Mouse (Mus musculus) myocyte (in vitro differentiated cells): ENCODE data around the gene Nprl3. TPM values are rescaled to one million over a fixed set of nuclear protein-coding genes. Genes with fewer than 3 reads are reported as not detected.

ENCODE experiments used
- H3K27me3 ChIP-seq: one replicate; pipeline ENCODE4 v1.6.1; 2011; ENCODE audit not compliant: control insufficient read depth, insufficient read depth, insufficient read length
- H3K36me3 ChIP-seq: one replicate; pipeline ENCODE4 v1.6.1; 2011; ENCODE audit not compliant: control insufficient read depth, insufficient read depth
- H3K4me2 ChIP-seq: one replicate; pipeline ENCODE4 v1.6.1; 2011; ENCODE audit warnings: low read depth, control low read depth
- H3K4me3 ChIP-seq: one replicate; pipeline ENCODE4 v1.5.1; 2011; ENCODE audit warnings: mild to moderate bottlenecking, control low read depth, moderate library complexity
- H3K79me2 ChIP-seq: one replicate; pipeline ENCODE4 v1.6.1; 2011; ENCODE audit not compliant: control insufficient read depth, insufficient read depth
- H3ac ChIP-seq: one replicate; pipeline ENCODE4 v1.6.1; 2011; ENCODE audit not compliant: control insufficient read depth, insufficient read length
- CEBPB ChIP-seq: IDR thresholded peaks from 2 replicates; pipeline ENCODE4 v1.6.1; 2011; ENCODE audit warnings: mild to moderate bottlenecking, moderate library complexity; ENCODE audit not compliant: poor library complexity, insufficient read depth, severe bottlenecking
- E2F4 ChIP-seq: IDR thresholded peaks from one replicate; pipeline ENCODE4 v1.6.1; 2011; ENCODE audit warnings: mild to moderate bottlenecking, control low read depth, moderate library complexity; ENCODE audit not compliant: insufficient read depth
- MAX ChIP-seq: IDR thresholded peaks from one replicate; pipeline ENCODE4 v1.6.1; 2011; ENCODE audit warnings: low read depth, mild to moderate bottlenecking, control low read depth
- MYOD1 ChIP-seq, 3 experiments: IDR thresholded peaks; one replicate each; pipeline ENCODE4 v1.6.1; 2011; ENCODE audit warnings: control low read depth in 2 of 3, low read depth in 2 of 3, mild to moderate bottlenecking in 2 of 3, moderate library complexity in 1 of 3; ENCODE audit not compliant: insufficient read length in 2 of 3, control insufficient read depth in 1 of 3
- MYOG ChIP-seq, 3 experiments: IDR thresholded peaks; one replicate each; pipeline ENCODE4 v1.6.1; 2011; ENCODE audit warnings: control low read depth in 2 of 3, low read depth in 2 of 3, mild to moderate bottlenecking in 2 of 3; ENCODE audit not compliant: insufficient read length in 2 of 3, control insufficient read depth in 1 of 3, insufficient read depth in 1 of 3
- POLR2A ChIP-seq: IDR thresholded peaks from one replicate; pipeline ENCODE4 v1.6.1; 2011; ENCODE audit warnings: low read depth, mild to moderate bottlenecking, control low read depth, moderate library complexity; ENCODE audit not compliant: insufficient read length
- POLR2AphosphoS2 ChIP-seq: IDR thresholded peaks from one replicate; pipeline ENCODE4 v1.6.1; 2011; ENCODE audit warnings: low read depth, control low read depth; ENCODE audit not compliant: insufficient read length
- REST ChIP-seq: IDR thresholded peaks from one replicate; pipeline ENCODE4 v1.6.1; 2011; ENCODE audit warnings: mild to moderate bottlenecking, control low read depth, moderate library complexity; ENCODE audit not compliant: insufficient read depth, insufficient read length
- SRF ChIP-seq: IDR thresholded peaks from one replicate; pipeline ENCODE4 v1.6.1; 2011; ENCODE audit warnings: low read depth; ENCODE audit not compliant: control insufficient read depth, insufficient read length
- TCF12 ChIP-seq: IDR thresholded peaks from one replicate; pipeline ENCODE4 v1.6.1; 2011; ENCODE audit warnings: mild to moderate bottlenecking, control low read depth; ENCODE audit not compliant: poor library complexity, insufficient read depth, severe bottlenecking
- TCF3 ChIP-seq: IDR thresholded peaks from one replicate; pipeline ENCODE4 v1.6.1; 2011; ENCODE audit warnings: low read depth, control low read depth; ENCODE audit not compliant: insufficient read length
- USF1 ChIP-seq: IDR thresholded peaks from one replicate; pipeline ENCODE4 v1.6.1; 2011; ENCODE audit warnings: low read depth, mild to moderate bottlenecking, control low read depth, moderate library complexity
- polyA plus RNA-seq: library from polyadenylated mRNA; unstranded; fragments of >200 nt; fragmentation: generic; extraction: Trizol; gene quantifications from one replicate; pipeline ENCODE4 v1.2.1, GENCODE M21; 2012; ENCODE audit warnings: missing spikeins

Nprl3 gene
- polyA plus RNA-seq: 57.4 TPM

DNA sequence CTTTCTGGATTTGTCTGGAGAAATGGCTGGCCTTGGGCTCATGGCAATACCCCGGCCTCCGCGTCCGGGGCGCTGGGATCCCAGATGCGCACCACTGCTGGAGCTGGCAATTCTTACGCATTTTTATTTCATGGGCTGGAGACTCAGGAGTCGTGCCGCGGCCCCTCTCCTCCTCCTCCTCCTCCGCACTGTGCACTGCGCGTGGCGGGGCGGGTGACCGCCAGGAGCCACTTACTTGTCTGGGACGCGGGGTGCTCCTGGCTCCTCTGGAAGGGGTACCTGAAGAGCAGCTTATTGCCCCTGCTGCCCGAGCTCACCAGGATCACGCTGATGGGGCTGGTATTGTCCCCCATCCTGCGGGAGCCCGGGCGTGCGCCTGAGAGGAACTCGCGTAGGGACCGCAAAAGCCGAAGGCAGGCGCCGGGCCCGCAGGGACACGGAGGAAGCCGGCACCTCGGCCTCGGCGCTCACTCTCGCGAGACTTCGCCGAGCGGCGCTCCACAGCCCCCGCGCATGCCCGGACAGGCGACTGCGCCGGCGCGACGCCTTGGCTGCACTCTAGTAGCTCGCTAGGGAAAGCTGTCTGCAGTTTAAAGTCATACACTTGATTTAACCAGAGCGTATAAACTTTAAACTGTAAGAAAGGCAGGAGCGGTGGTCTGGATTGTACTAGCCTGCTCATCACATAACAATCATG, at the start of gene Nprl3:
Gene Nprl3 (minus strand): TSS at position 520 of the 697 bp plus-strand sequence.
- H3K4me3 ChIP-seq: peak within 1 kb of the TSS; percentile 61
- H3K79me2 ChIP-seq: peaks cover 28% of the 10 kb centered on the region
- no peaks in the 10 kb centered on the region for H3K27me3 ChIP-seq
- H3K4me2 ChIP-seq: peak within 1 kb of the TSS; percentile 99
- TF ChIP-seq POLR2A (peak; percentile 96), POLR2AphosphoS2 (peak; percentile 98), MYOG (IDR thresholded peaks at IDR 0.05; ENCODE audit: control insufficient read depth in 1 of 3, insufficient read depth in 1 of 3, insufficient read length in 2 of 3, low read depth in 2 of 3) (no peak), TCF12 (no peak)
- H3ac ChIP-seq: peak within 1 kb of the TSS; percentile 58
- H3K36me3 ChIP-seq: no peaks in the 10 kb centered on the region

DNA sequence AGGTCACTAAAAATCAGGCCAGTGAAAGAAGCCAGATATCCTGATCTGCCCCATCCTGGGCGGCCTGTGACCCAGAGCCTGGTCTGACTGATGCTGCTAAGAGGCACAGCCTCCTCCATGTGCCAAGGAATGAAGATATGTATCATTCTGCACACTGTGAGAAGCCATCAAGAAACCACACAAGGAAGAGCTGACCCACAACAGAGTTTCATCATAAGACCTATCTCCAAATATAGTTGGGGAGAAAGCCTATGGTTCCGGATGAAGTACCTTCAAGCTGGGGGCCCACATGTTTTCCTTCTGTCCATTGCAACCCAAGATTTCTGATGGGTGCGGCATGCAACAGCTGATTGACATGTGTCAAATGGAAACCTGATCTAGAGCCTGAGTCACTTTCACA, 48.5 kb upstream of the Nprl3 start:
- Histone ChIP-seq H3K27me3 (no peaks in the 10 kb centered on the region), H3K4me2 (no peak overlapping the region), H3K36me3 (no peaks in the 10 kb centered on the region), H3K4me3 (no peak overlapping the region), H3K79me2 (no peaks in the 10 kb centered on the region), H3ac (no peak overlapping the region)
- no peak for TF ChIP-seq CEBPB
- no peak for TF ChIP-seq USF1
- TF ChIP-seq MYOD1 (IDR thresholded peaks at IDR 0.05; ENCODE audit: control insufficient read depth in 1 of 3, insufficient read length in 2 of 3, low read depth in 2 of 3): no peak
- TF ChIP-seq SRF: no peak
- TF ChIP-seq POLR2A: no peak
- no peak for TF ChIP-seq MAX
- no peak for TF ChIP-seq MYOG (IDR thresholded peaks at IDR 0.05; ENCODE audit: control insufficient read depth in 1 of 3, insufficient read depth in 1 of 3, insufficient read length in 2 of 3, low read depth in 2 of 3)
- no peak for TF ChIP-seq POLR2AphosphoS2
- no peak for TF ChIP-seq REST
- TF ChIP-seq TCF3: no peak
- TF ChIP-seq TCF12: no peak
- no peak for TF ChIP-seq E2F4

DNA sequence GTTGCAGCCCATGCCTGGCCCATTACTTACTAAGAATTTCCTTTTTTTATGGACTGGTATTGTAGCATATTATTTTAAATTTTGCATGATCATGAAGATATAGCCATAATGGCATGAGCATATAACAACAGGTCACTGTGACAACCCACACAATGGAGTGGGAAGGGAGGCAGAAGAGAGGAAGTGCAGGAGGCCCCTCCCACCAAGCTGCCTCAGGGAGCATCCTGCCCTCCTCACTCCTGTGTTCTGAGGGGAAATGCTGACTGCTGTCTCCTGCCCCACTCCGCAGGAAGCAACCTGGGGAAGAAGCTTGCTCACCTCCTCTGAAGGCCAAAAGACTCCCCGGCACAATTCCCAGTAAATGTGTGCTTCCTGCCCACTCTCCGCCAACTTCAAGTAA, 42.4 kb upstream of the Nprl3 start:
- H3K36me3 ChIP-seq: no peaks in the 10 kb centered on the region
- no peak overlapping the region for H3K4me2 ChIP-seq
- no peak overlapping the region for H3K4me3 ChIP-seq
- no peaks in the 10 kb centered on the region for H3K79me2 ChIP-seq
- H3K27me3 ChIP-seq: no peaks in the 10 kb centered on the region
- no peak for TF ChIP-seq POLR2AphosphoS2
- TF ChIP-seq MYOD1 (IDR thresholded peaks at IDR 0.05; ENCODE audit: control insufficient read depth in 1 of 3, insufficient read length in 2 of 3, low read depth in 2 of 3): no peak
- no peak for TF ChIP-seq SRF
- no peak for TF ChIP-seq MYOG (IDR thresholded peaks at IDR 0.05; ENCODE audit: control insufficient read depth in 1 of 3, insufficient read depth in 1 of 3, insufficient read length in 2 of 3, low read depth in 2 of 3)
- TF ChIP-seq USF1: no peak
- no peak for TF ChIP-seq TCF3
- no peak for TF ChIP-seq E2F4
- no peak for TF ChIP-seq TCF12
- no peak for TF ChIP-seq REST
- no peak for TF ChIP-seq POLR2A
- no peak for TF ChIP-seq MAX
- TF ChIP-seq CEBPB: no peak
- no peak overlapping the region for H3ac ChIP-seq

DNA sequence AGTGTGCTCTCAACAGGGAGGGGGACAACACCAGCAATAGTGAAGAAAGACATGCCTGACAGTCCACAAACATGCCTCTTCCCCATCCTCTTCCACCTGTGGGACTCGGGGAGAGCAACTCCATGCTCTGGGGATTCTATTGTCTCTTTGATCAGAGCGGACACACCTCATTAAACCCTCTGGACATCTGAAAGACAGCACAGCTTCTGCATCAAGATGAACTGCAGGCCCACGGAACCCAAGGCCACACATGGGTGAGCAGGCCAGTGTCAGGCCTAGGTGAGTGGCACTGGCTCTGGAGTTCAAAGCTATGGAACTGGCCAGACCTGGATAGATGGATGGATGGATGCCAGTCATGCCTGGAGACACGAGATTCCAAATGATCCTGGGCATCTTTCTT, 41.9 kb upstream of the Nprl3 start:
- H3K27me3 ChIP-seq: no peaks in the 10 kb centered on the region
- H3ac ChIP-seq: no peak overlapping the region
- no peak for TF ChIP-seq REST
- TF ChIP-seq POLR2AphosphoS2: no peak
- TF ChIP-seq CEBPB: no peak
- no peak for TF ChIP-seq SRF
- no peak for TF ChIP-seq USF1
- no peak for TF ChIP-seq E2F4
- TF ChIP-seq MYOG (IDR thresholded peaks at IDR 0.05; ENCODE audit: control insufficient read depth in 1 of 3, insufficient read depth in 1 of 3, insufficient read length in 2 of 3, low read depth in 2 of 3): no peak
- TF ChIP-seq TCF3: no peak
- TF ChIP-seq POLR2A: no peak
- TF ChIP-seq MAX: no peak
- no peak for TF ChIP-seq MYOD1 (IDR thresholded peaks at IDR 0.05; ENCODE audit: control insufficient read depth in 1 of 3, insufficient read length in 2 of 3, low read depth in 2 of 3)
- TF ChIP-seq TCF12: no peak
- no peak overlapping the region for H3K4me3 ChIP-seq
- H3K36me3 ChIP-seq: no peaks in the 10 kb centered on the region
- no peak overlapping the region for H3K4me2 ChIP-seq
- H3K79me2 ChIP-seq: no peaks in the 10 kb centered on the region

DNA sequence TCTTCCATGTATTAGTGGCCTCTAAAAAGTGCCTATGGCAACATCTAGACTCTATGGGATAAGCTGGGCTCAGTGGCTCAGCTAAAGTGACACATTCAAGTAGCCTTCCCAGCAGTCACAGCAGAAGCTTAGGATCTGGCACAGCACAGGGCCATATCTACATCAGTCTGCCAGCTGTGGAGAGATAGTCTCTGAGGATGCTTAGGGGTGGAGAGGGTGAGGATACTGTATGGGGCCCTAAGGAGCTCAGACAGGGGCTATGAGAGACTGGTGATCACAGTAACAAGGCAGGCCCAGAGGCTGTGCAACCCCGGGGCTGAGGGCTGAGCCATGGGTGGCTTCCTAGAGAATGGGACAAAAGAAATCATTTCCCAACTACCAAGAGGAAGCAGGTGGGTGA, 39.5 kb upstream of the Nprl3 start:
- TF ChIP-seq E2F4 (no peak), USF1 (no peak), REST (no peak), TCF12 (no peak), MYOD1 (IDR thresholded peaks at IDR 0.05; ENCODE audit: control insufficient read depth in 1 of 3, insufficient read length in 2 of 3, low read depth in 2 of 3) (no peak), CEBPB (no peak), TCF3 (no peak), MYOG (IDR thresholded peaks at IDR 0.05; ENCODE audit: control insufficient read depth in 1 of 3, insufficient read depth in 1 of 3, insufficient read length in 2 of 3, low read depth in 2 of 3) (no peak), MAX (no peak), POLR2A (no peak)
- no peak overlapping the region for H3K4me3 ChIP-seq
- no peaks in the 10 kb centered on the region for H3K79me2 ChIP-seq
- no peaks in the 10 kb centered on the region for H3K36me3 ChIP-seq
- H3ac ChIP-seq: no peak overlapping the region
- H3K27me3 ChIP-seq: peaks cover 7% of the 10 kb centered on the region
- H3K4me2 ChIP-seq: no peak overlapping the region
